Mouse (Mus musculus) olfactory bulb, adult 2 months (tissue): ENCODE data around the gene Pgm1.

Source experiments
- CTCF ChIP-seq: fragments of 200-500 bp; IDR thresholded peaks from 2 replicates; pipeline ENCODE4 v1.5.1; 2012; ENCODE audit warnings: low read depth, mild to moderate bottlenecking, low read length, moderate library complexity; ENCODE audit not compliant: insufficient read depth
- POLR2A ChIP-seq: fragments of 200-500 bp; IDR thresholded peaks from 2 replicates; pipeline ENCODE4 v1.6.1; 2012; ENCODE audit warnings: mild to moderate bottlenecking, low read depth, low read length, moderate library complexity; ENCODE audit not compliant: insufficient read depth

GRCm38 (mm10) chr4:99966555-99966954 lies 37.3 kb downstream of the Pgm1 start:
- TF ChIP-seq CTCF (no peak), POLR2A (no peak)
